Mouse (Mus musculus) retina, postnatal 7 days (tissue): ENCODE measurements around the gene Prokr1.
"Not testable (repeated sequence)": the region's sequence is repeated elsewhere in the genome, so short reads cannot be mapped to it uniquely, and the experiment has no call there.

ENCODE experiments used
- DNase-seq: peaks from one replicate; pipeline ENCODE4 v3.0.0-alpha.2; 2012; ENCODE audit warnings: low read depth, low spot score

The Prokr1 gene

DNA sequence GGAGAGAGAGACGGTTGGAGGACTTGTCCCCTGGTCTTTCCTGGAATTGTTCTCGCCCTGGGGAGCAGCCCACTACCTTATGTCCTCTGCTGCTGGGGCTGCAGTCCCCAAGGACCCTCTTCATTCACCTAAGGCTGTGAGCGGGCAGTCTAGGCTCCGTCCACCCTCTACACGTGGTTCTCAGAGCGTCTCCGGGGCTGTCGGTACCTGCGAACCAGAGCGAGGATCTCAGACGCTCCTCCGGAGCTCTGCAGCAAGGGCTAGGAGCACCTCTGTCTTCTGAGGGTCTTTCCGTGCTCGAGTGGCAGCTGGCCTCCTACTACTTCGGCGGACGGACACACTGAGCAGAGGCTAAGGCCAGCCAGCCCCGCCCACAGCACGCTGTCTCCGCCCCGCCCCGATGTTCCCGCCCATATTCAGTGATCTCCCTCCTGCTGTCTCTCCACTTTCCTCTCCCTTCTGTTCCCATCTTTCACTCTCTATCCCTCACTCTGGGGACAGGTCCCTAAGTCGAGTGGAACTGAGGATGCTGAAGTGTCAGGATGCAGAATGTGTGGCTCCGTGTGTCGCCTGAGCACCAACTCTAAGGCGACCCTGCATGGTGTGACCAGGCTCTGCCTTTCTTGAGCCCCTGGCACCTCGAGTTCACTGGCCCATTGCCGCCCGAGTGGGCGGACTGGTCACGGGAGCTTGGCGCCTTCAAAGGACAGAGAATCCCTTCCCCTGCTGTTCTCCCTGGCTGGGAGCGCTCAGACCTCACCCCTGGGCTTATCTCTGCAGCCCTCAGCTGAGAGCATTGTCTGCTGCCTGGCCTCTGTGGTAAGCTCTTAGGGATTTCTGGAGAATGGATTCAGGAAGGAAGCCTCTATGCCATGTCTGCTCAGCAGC is at the start of gene Prokr1:
Prokr1 (minus strand) TSS at position 350 of the 888 bp plus-strand sequence.
- DNase-seq: no peak

DNA sequence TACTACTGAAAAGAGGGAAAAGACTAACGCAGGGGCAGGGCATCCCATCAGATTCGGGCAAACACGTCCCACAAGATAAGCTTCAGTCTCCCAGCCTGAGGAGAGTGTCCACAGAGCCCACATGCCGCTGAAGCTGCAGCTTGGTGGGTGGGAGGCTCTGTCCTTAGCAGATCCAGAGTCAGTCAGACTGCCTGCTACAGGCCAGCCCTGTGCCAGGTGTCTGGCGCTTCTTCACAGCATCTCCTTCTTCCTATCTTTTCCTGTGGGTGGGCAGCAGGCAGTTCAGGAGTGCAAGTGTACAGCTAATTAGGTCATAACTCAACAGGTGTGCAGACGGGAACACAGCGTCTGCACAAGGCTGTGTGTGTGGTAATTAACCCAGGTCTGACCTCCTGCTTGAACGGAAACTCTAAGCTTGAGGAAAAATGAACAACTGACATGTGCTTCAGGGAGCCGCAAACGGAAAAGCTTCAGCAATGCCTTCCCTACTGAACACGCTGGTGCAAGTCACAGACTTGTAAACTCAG is 47.7 kb upstream of the Prokr1 start:
- no peak for DNase-seq

DNA sequence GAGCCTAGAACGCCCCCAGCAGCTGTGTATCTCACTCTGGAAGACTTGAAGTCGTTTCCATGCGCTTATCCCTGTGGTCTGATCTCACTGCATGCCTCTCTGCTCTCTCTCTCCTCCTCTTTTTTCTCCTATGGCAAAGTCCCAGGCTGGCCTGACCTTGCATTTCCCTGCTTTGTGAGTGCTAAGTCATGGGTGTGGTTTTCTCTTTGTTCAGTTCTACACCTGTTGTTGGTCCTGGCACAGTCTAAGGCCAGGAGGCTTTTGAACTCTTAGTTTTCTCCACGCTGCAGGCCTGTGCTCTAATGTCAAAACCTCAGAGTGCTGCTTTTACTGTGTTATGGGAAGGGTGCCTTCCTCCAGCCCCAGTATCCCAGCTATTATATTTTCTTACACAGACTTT is 41.6 kb upstream of the Prokr1 start:
- DNase-seq: no peak

DNA sequence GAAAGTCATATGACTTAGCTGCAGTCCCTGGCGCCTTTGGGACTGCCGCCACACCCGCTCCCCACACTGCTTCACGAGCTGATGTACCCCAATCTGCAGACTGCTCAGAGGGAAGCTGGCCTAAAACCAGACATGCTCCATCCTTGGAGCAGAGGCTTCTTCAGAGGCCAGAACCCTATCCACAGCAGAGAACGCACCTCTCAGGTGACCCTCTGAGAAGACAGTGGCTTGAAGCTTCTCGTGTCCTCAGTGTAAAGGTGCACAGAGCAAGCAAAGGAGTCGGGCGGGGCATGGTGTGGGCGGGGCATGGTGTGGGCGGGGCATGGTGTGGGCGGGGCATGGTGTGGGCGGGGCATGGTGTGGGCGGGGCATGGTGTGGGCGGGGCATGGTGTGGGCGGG is 38.4 kb upstream of the Prokr1 start:
- DNase-seq: not testable (repeated sequence)

DNA sequence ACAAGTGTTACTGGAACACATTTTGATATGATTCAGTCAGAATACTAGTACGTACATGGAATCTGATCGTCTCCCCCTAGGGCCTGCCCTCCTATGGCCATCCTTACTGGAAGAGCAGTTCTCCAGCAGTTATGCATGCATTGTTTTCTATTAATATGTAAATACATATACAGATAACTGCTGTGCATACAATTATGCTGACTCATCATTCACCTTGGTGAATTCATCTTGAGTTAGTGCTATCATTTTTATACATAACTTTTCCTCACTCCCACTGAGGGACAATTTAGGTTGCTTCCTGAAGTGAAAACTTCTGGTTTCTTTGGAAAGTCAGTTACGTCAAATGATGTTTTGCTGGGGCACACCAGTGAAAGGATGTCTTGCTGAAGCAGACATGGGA is 32.6 kb upstream of the Prokr1 start:
- DNase-seq: no peak

- DNase-seq: no peak
Measured at GRCm38 (mm10) chr6:87621281-87621680, 30.7 kb upstream of the Prokr1 start.

- no peak for DNase-seq
Measured at GRCm38 (mm10) chr6:87618021-87618420, 27.5 kb upstream of the Prokr1 start.

- DNase-seq: peak; percentile 61
Measured at GRCm38 (mm10) chr6:87615696-87616083, 25.1 kb upstream of the Prokr1 start.

DNA sequence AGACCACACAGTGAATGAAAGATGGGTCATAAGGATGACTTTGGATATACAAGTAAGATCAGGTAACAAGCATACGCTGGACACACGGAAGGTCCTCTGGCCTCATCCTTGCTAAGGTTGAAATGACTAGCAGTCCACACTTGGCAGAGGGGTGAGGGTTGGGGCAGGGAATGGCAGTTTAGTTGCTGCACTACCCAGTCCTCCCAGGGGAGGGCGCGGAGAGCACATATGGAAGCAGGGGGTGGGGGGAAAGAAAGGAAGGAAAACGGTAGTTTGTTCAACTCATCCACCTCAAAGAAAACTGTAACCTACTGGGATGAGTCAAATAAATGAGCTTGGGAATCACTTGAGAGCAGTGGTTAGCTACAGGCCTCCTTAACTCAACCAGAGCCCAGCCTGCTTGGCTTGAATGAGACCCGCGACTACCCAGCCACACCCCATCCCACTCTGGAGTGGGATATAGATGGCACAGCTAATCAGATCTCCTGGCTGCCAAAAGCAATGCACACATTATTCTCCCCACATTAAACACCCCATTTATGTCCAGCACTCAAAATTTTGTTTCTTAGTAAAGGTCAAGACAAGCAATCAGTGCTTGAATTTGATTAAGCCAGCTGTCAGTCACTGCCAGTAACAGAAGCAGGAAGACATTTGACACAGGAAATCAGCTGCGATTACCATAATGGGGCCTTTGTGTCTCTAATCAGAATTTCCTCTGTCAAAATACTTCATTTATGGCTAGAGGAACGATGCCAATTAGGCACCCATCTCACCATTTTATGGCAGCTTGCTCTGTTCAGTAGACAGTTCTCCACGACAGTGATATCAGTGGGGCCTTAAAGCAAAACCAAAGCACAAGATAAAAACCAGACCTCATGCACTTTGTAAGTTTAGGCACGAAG is 24.5 kb upstream of the Prokr1 start:
- DNase-seq: no peak

DNA sequence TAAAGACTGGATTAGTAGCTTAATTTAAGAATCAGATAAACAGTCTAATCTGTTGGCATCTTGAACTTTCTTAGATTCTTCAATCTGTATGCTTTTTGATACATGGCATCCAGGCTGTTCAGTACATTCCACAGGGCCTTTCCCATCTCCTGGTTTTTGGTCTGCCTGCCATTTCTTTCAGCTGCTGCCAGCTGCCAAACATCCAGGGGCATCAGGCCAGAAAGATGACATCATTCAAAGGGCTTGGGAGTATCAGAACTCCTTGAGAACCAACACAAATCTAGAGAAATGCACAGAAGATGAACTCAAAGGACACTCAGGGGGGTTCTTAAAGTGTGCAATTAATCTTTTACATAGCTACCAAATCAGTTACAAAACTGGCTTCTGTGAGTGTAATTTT is 9.3 kb upstream of the Prokr1 start:
- DNase-seq: no peak

DNA sequence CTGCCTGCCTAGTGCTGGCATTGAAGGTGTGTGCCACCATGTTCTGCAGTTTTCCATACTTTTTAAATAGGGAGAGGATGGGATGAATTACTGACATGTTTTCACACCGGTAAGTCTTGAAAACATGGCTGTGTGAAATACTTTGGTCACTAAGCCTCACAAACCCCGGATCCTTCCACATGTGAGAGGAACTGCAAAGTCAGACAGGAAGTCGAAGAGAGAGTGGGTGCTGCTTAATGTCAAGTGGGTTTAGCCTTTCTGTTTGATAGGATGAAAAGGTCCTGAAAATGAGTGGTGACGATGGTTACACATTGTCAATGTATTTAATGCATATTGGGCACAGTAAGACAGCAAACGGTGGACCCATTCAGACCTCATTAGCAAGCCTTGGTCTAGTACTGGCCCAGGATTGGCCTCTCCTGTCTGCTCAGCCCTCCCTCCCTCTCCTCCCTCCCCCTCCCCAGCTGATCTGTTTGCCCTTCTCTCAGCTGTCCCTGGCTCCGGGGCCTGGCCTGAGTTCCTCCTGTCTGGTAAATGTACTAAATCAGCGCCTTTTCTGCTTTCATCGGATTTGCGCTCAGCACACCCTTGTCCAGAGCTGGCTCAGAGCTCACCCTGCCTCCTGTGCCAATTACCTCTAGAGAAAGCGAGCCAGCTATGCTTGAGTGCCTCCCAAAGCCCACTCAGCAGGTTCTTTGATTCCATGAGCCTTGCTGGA is 6.7 kb upstream of the Prokr1 start:
- DNase-seq: no peak

DNA sequence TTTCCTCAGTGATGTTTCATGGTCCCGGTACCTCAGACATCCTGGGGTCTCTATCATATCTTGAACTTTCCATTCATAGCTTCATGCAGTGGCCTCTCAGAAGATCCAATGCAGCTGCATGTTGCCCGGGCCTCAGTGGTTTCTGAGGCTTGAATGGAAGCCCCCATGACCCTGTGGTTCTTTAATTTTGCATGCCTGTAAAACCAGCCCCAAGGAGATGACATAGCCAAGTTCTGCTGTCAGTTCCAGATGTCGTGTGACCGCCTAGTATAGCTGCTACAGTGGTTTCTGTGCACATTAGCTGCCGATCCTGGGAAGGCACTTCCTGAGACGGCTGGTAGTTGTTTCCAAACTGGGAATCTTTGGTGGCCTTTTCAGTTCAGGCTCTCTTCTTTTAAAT is 3.6 kb upstream of the Prokr1 start:
- DNase-seq: no peak

DNA sequence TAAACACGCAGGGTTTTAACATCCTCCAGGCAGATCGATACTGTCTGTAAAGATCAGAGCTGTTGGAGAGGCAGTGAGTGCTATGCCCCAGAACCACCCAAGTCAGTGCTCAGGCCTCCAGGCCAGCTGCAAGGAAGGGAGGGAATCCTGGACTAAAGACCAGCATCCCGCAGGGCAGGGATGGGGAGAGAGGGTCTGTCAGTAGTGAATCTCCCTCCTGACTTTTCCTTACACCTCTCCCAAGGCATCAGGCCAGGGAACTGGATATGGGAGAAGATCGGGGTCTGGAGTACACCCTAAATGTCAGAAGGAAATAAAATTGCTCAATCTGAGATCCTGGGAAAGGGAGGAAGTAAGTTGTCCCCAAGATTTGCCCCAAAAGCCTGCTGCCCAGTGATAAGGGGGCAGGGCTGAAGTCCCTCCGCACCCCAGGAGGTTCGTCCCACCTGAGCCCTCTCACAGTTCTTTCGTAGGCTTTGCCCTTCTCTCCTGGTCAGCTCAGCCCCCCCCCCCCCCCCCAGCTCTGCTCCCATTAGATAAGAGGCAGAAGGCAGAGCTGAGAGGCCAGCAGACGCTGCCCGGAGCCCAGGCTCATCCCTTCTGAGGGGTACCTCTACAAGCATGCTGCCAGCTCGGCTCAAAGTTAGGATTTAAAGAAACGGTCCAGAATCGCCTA is 687 bp downstream of the Prokr1 start:
- no peak for DNase-seq

GRCm38 (mm10) chr6:87583991-87584390 is 6.6 kb downstream of the Prokr1 start:
- no peak for DNase-seq

DNA sequence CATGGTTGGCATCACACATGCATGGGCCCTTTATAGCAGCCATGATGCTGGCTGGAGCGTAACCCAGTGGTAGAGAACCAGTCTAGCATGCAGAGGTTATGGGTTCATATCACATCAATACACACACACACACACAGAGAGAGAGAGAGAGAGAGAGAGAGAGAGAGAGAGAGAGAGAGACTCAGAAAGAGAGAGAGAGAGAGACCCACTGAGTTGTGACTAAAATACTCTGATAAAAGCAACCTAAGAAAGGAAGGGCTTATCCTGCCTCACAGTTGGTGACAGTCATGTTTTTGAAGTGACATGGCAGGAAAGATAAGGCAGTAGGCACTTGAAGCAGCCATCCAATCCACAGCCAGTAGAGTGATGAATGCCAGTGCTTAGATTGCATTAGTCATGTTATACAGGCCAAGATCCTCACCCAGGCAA is 7.3 kb downstream of the Prokr1 start:
- DNase-seq: no peak

GRCm38 (mm10) chr6:87582456-87582855 is 8.1 kb downstream of the Prokr1 start:
- DNase-seq: no peak

DNA sequence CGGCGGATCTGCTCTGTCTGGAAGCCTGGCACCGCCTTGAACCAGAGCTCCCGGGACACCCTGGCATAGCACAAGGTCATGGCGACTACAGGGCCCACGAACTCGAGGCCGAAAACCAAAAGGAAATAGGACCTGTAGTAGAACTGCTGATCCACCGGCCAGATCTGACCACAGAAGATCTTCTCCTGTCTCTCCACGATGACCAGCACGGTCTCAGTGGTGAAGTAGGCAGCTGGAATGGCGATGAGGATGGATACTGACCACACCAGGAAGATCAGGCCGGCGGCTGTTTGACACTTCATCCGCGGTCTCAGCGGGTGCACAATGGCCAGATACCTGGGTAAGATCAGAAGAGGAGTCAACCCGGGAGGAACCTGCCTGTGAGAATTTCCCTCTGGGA is 9.0 kb downstream of the Prokr1 start:
- DNase-seq: no peak

GRCm38 (mm10) chr6:87581071-87581470 is 9.5 kb downstream of the Prokr1 start:
- no peak for DNase-seq

DNA sequence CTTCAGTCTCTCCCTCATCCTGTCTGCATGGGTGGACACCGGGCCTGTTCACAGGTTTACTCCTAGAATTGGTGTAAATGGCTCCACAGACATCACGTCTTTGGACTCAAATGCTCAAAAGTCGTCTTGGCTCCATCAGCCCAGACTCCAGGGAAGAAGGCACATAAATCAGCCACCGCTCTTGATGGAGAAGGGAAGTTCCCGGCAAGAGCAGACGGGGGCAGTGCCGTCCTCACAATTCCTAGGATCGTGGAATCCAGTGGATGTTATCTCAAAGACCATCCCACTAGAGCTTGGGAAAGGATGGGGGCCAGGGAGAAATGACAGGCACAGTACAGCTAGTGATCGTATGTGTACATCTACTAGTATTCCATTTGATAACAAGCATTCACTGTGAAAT is 12.3 kb downstream of the Prokr1 start:
- no peak for DNase-seq

DNA sequence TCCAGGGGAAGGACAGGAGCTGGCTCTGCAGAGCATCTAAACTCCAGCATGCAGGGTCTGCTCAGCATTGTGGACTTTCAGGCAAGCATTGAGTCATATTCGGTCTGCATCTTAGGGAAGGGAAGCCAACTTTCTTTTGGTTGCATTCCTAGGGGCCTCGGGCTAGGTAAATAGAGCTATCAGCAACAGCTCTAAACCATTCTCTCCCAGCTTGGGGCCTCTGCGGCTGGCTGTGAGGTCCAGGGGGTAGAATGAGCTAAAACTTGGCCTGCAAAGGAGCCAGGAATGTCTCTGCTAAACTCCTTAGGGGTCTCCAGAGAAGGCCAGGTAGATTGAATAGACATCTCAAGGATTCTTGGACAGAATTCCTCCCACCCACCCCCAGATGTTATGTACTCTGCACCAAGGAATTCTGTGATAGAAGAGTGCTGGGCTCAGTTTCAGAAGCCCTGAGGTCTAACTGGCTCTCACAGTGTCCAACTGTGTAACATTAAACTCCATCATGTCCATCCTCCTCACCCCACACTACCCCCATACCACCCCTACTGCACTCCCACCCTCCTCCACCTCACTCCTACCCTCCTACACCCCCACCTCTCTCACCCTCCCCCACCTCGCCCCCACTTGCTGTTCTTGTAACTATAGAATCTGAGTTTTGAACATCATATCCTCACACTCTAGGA is 13.8 kb downstream of the Prokr1 start:
- no peak for DNase-seq
